Mouse (Mus musculus) bone marrow, adult 2 months (tissue): ENCODE data around the gene Tbc1d4.

Source experiments
- CTCF ChIP-seq: fragments of 200-500 bp; IDR thresholded peaks from 2 replicates; pipeline ENCODE4 v1.5.1; 2011; ENCODE audit warnings: low read length, control low read depth; ENCODE audit not compliant: control insufficient read depth, insufficient read depth
- POLR2A ChIP-seq: fragments of 200-500 bp; IDR thresholded peaks from 2 replicates; pipeline ENCODE4 v1.6.1; 2011; ENCODE audit warnings: low read depth, mild to moderate bottlenecking, control low read depth, low read length, borderline replicate concordance; ENCODE audit not compliant: control insufficient read depth

GRCm38 (mm10) chr14:101514557-101514971 lies 94.4 kb downstream of the Tbc1d4 start:
- TF ChIP-seq POLR2A = no peak
- no peak for TF ChIP-seq CTCF
